Mouse (Mus musculus): ENCODE measurements around the gene AW549877.

GRCm38 (mm10) chr15:4013873-4014272 lies 18.3 kb upstream of the AW549877 start:
- no peak for TF ChIP-seq CTCF (IDR thresholded peaks at IDR 0.05; ENCODE audit: borderline replicate concordance, insufficient read depth, low read depth, low read length)
- TF ChIP-seq POLR2A (IDR thresholded peaks at IDR 0.05; ENCODE audit: borderline replicate concordance, insufficient read depth, low read length) = no peak

Data from cerebellum, adult 2 months (tissue).